Mouse (Mus musculus) MEL-GATA-1-ER (cell line): ENCODE measurements around the gene Tctn3.
"Not testable (repeated sequence)": the region's sequence is repeated elsewhere in the genome, so short reads cannot be mapped to it uniquely, and the experiment has no call there.

Experiments
- DNase-seq: peaks from one replicate; pipeline ENCODE4 v3.0.0-alpha.2; 2012; ENCODE audit warnings: low read depth; ENCODE audit errors: extremely low read depth

The Tctn3 gene

GRCm38 (mm10) chr19:40561521-40561920 lies 50.5 kb downstream of the Tctn3 start:
- not testable (repeated sequence) for DNase-seq

GRCm38 (mm10) chr19:40556029-40556428 lies 56.0 kb downstream of the Tctn3 start:
- no peak for DNase-seq

- no peak for DNase-seq
Measured at GRCm38 (mm10) chr19:40555136-40555535, 56.9 kb downstream of the Tctn3 start.

- DNase-seq = no peak
Measured at GRCm38 (mm10) chr19:40554343-40554742, 57.7 kb downstream of the Tctn3 start.

GRCm38 (mm10) chr19:40553849-40554248 lies 58.2 kb downstream of the Tctn3 start:
- no peak for DNase-seq

- DNase-seq = no peak
Measured at GRCm38 (mm10) chr19:40553014-40553789, 58.8 kb downstream of the Tctn3 start.

GRCm38 (mm10) chr19:40549516-40550135 lies 62.4 kb downstream of the Tctn3 start:
- DNase-seq = no peak

GRCm38 (mm10) chr19:40548796-40549515 lies 63.1 kb downstream of the Tctn3 start:
- DNase-seq = no peak

- no peak for DNase-seq
Measured at GRCm38 (mm10) chr19:40548386-40548785, 63.6 kb downstream of the Tctn3 start.
